Mouse (Mus musculus) embryonic fibroblast, embryonic 13.5 days (primary cell): ENCODE measurements at regions not wholly inside any gene's neighbourhood (a gene's known extent, or its start where the extent isn't known, plus 50 kb on each side); places are given as distances from the start of the nearest gene placed in this dataset.

ENCODE experiments used
- CTCF ChIP-seq: IDR thresholded peaks from 2 replicates; pipeline ENCODE4 v1.5.1; 2011; ENCODE audit warnings: mild to moderate bottlenecking, control low read depth, low read length, moderate library complexity, borderline replicate concordance; ENCODE audit not compliant: insufficient read depth
- POLR2A ChIP-seq: IDR thresholded peaks from 2 replicates; pipeline ENCODE4 v1.6.1; 2011; ENCODE audit warnings: low read depth, mild to moderate bottlenecking, control low read depth, low read length, moderate library complexity

- TF ChIP-seq CTCF (no peak), POLR2A (no peak)
These were observed 156.6 kb upstream of the Pik3r1 start for GRCm38 (mm10) chr13:101924637-101925036.
